In genomic region chr11:111067787-111068186, GRCm38 (mm10) we compare ENCODE assay signal across 11 mouse cellular contexts. TPM values are rescaled to one million over a fixed set of nuclear protein-coding genes. Genes with fewer than 3 reads are reported as not detected.
A peak's percentile ranks its signal among the peaks of the same experiment; 100 is the strongest.
DNase-seq lines count a peak whose midpoint lies in the region; ATAC-seq and TF ChIP-seq lines count a peak whose summit lies in the region.
"Had no signal": no experiment of that assay in that cellular context is flagged by ENCODE, and none has a peak within 500 bp of the region (broad histone marks: within the 10 kb centered on the region; RNA-seq: fewer than 3 reads in every experiment).

No protein-coding gene starts in this region.

- no peak for TF ChIP-seq POLR2A in limb, embryonic 14.5 days (IDR thresholded peaks at IDR 0.05; ENCODE audit: borderline replicate concordance, extremely low read depth, insufficient read depth, insufficient read length)
- TF ChIP-seq POLR2A in kidney, adult 2 months (IDR thresholded peaks at IDR 0.05; ENCODE audit: low read depth, low read length): no peak

- peak overlapping the region; percentile 77 for H3K4me3 ChIP-seq in heart, embryonic 13.5 days
- H3K4me3 ChIP-seq in limb, embryonic 14.5 days (replicated peaks; ENCODE audit: low read length): peak overlapping the region; percentile 57; the same call in 1 of the 2 replicates
- H3K4me3 ChIP-seq in kidney, adult 2 months (ENCODE audit: insufficient read depth, low read depth, low read length): no peak overlapping the region
- H3K4me3 ChIP-seq: forebrain, embryonic 12.5 days had no signal

- no peaks in the 10 kb centered on the region for H3K9me3 ChIP-seq in heart, embryonic 13.5 days
- H3K9me3 ChIP-seq in limb, embryonic 14.5 days (ENCODE audit: control insufficient read depth, low read length): no peaks in the 10 kb centered on the region
- H3K9me3 ChIP-seq: forebrain, embryonic 12.5 days had no signal

- H3K27ac ChIP-seq in heart, embryonic 13.5 days (replicated peaks): no peak overlapping the region; the same call in 1 of the 2 replicates
- H3K27ac ChIP-seq in limb, embryonic 14.5 days (replicated peaks; ENCODE audit: low read depth, low read length): no peak overlapping the region
- H3K27ac ChIP-seq in kidney, adult 2 months (ENCODE audit: insufficient read depth, low read depth, low read length): no peak overlapping the region
- H3K27ac ChIP-seq: forebrain, embryonic 12.5 days had no signal

- WGBS in heart, embryonic 13.5 days: 63% methylated on average over 3 of the region's 3 CpGs
- WGBS in limb, embryonic 14.5 days: 53% methylated on average over 3 of the region's 3 CpGs
- WGBS in kidney, adult 2 months: 83% methylated on average over 3 of the region's 3 CpGs

- intact Hi-C loops in heart, postnatal 10 days (cut with DNase I): loop anchor here (2.0 to 5.0 kb wide), 3 partner anchors 145 to 380 kb away; no protein-coding TSS in a partner anchor
- intact Hi-C loops in left cerebral cortex, postnatal 10 days (cut with DNase I): loop anchor here (2.0 to 5.0 kb wide), 2 partner anchors 380 to 459 kb away; no protein-coding TSS in a partner anchor

- H3K9ac ChIP-seq in heart, embryonic 13.5 days: peak overlapping the region; percentile 88
- no peak overlapping the region for H3K9ac ChIP-seq in limb, embryonic 14.5 days (ENCODE audit: low read depth, low read length, severe bottlenecking)
- H3K9ac ChIP-seq: forebrain, embryonic 12.5 days had no signal

- no peak for DNase-seq in heart, adult 11 months
- peak; percentile 45 for DNase-seq in brain, adult 2 months (ENCODE audit: low read depth, low spot score)
- DNase-seq in heart, postnatal 10 days: peak; percentile 35 to 38
- DNase-seq in limb, embryonic 14.5 days (ENCODE audit: low spot score): no peak
- DNase-seq in kidney, adult 2 months: no peak
- no peak for DNase-seq in left cerebral cortex, postnatal 10 days (ENCODE audit: extremely low spot score in 1 of 2, low spot score in 2 of 2)
- DNase-seq: lung, adult 18-20 months; thymus, adult 18-20 months had no signal

- ATAC-seq in heart, embryonic 13.5 days (ENCODE audit: extremely low read depth, insufficient number of reproducible peaks, low FRiP score, low TSS enrichment): no peak
- ATAC-seq in limb, embryonic 14.5 days (ENCODE audit: low FRiP score, low read depth): no peak
- ATAC-seq in erythroid progenitor cell, adult 5-6 weeks (replicated peaks; ENCODE audit: low FRiP score, poor library complexity, severe bottlenecking): no peak

- H3K27me3 ChIP-seq in heart, embryonic 13.5 days (replicated peaks): no peaks in the 10 kb centered on the region
- peaks cover 4% of the 10 kb centered on the region; the same call in 1 of the 2 replicates for H3K27me3 ChIP-seq in limb, embryonic 14.5 days (ENCODE audit: control insufficient read depth, insufficient read depth, low read length)
- no peaks in the 10 kb centered on the region for H3K27me3 ChIP-seq in kidney, adult 2 months (replicated peaks; ENCODE audit: control insufficient read depth, insufficient read depth, low read length)

- H3K4me2 ChIP-seq in heart, embryonic 13.5 days: peak overlapping the region; percentile 90
- H3K4me2 ChIP-seq in limb, embryonic 14.5 days (replicated peaks; ENCODE audit: low read depth, low read length, severe bottlenecking): peak overlapping the region; percentile 92

- peaks cover 40% of the 10 kb centered on the region for H3K4me1 ChIP-seq in heart, embryonic 13.5 days
- no peaks in the 10 kb centered on the region for H3K4me1 ChIP-seq in limb, embryonic 14.5 days (ENCODE audit: control insufficient read depth, insufficient read depth, low read length)
- H3K4me1 ChIP-seq in kidney, adult 2 months (ENCODE audit: control insufficient read depth, insufficient read depth, low read length): no peaks in the 10 kb centered on the region; the same call in 1 of the 2 replicates

- TF ChIP-seq CTCF in kidney, adult 2 months (conservative IDR thresholded peaks at IDR 0.05; ENCODE audit: insufficient read depth, insufficient read length, low read depth, low read length): no peak

- peaks cover 18% of the 10 kb centered on the region for H3K36me3 ChIP-seq in heart, embryonic 13.5 days
- 0 out of 2 replicates have a peak, but pooled peaks cover 2% of the 10 kb centered on the region for H3K36me3 ChIP-seq in limb, embryonic 14.5 days (ENCODE audit: control insufficient read depth, insufficient read depth, low read length)
- no peaks in the 10 kb centered on the region for H3K36me3 ChIP-seq in kidney, adult 2 months (ENCODE audit: control insufficient read depth, insufficient read depth, low read length)
- H3K36me3 ChIP-seq: forebrain, embryonic 12.5 days had no signal

RNA-seq across cellular contexts. Expression of gene Kcnj2, which starts 1.8 kb away (rescaled TPM):
- polyA plus RNA-seq in heart, embryonic 13.5 days (2015; fragmentation: Nextera tagmentation; extraction: Ambion mirVana): 3.2 and 3.5 TPM in 2 replicates
- 10 to 100 TPM; 30.8 to 38.9 TPM for total RNA-seq in heart, postnatal 10 days (2021)
- polyA plus RNA-seq in limb, embryonic 14.5 days (2012; rRNA removed): 5.2 and 5.7 TPM in 2 replicates
- 0.58 and 0.89 TPM in 2 replicates for polyA plus RNA-seq in limb, embryonic 14.5 days (2014; fragmentation: Nextera tagmentation; extraction: Ambion mirVana)
- 0.42 TPM in 1 of 2 replicates, not detected in the other for total RNA-seq in erythroid progenitor cell, adult 5-6 weeks (2015; ENCODE audit: low replicate concordance)
- 0.61 and 2.6 TPM in 2 replicates for total RNA-seq in erythroid progenitor cell, adult 5-6 weeks (2017; ENCODE audit: low replicate concordance)
- polyA plus RNA-seq in kidney, adult 2 months (2012; rRNA removed): 0.73 and 1.1 TPM in 2 replicates
- 1 to 10 TPM; 7.6 to 7.9 TPM for total RNA-seq in left cerebral cortex, postnatal 10 days (2021)

Comparison
In these comparisons a context has a peak if more than half of its experiments do, and no peak if none do; other contexts are left out.
1. DNase-seq: peak in brain, adult 2 months (single experiment) and heart, postnatal 10 days (2 of 2); none in heart, adult 11 months (single experiment), limb, embryonic 14.5 days (single experiment), kidney, adult 2 months (single experiment) and left cerebral cortex, postnatal 10 days (0 of 2).